Mouse (Mus musculus) thymus, adult 2 months (tissue): ENCODE data around the gene Ercc1. TPM values are rescaled to one million over a fixed set of nuclear protein-coding genes. Genes with fewer than 3 reads are reported as not detected.
A peak's percentile ranks its signal among the peaks of the same experiment; 100 is the strongest.

ENCODE experiments used
- DNase-seq: peaks from one replicate; pipeline ENCODE4 v3.0.0; 2021
- H3K27ac ChIP-seq: fragments of 200-500 bp; 2 replicates; pipeline ENCODE4 v1.5.1; 2012; ENCODE audit warnings: low read length, control low read depth; ENCODE audit not compliant: control insufficient read depth, insufficient read depth
- H3K27me3 ChIP-seq: fragments of 200-500 bp; 2 replicates; pipeline ENCODE4 v1.6.1; 2012; ENCODE audit warnings: mild to moderate bottlenecking, low read length, moderate library complexity, mixed read lengths; ENCODE audit not compliant: control insufficient read depth, insufficient read depth
- H3K36me3 ChIP-seq: fragments of 200-500 bp; 2 replicates; pipeline ENCODE4 v1.6.1; 2012; ENCODE audit warnings: mild to moderate bottlenecking, low read length, moderate library complexity; ENCODE audit not compliant: control insufficient read depth, insufficient read depth
- H3K4me1 ChIP-seq: fragments of 200-500 bp; replicated peaks from 2 replicates; pipeline ENCODE4 v1.6.1; 2012; ENCODE audit warnings: low read length; ENCODE audit not compliant: control insufficient read depth, insufficient read depth
- H3K4me3 ChIP-seq: fragments of 200-500 bp; 2 replicates; pipeline ENCODE4 v1.5.1; 2012; ENCODE audit warnings: mild to moderate bottlenecking, low read length, control low read depth, moderate library complexity; ENCODE audit not compliant: control insufficient read depth, insufficient read depth
- CTCF ChIP-seq: fragments of 200-500 bp; IDR thresholded peaks from 2 replicates; pipeline ENCODE4 v1.5.1; 2012; ENCODE audit warnings: mild to moderate bottlenecking, control low read depth, low read length, moderate library complexity, borderline replicate concordance; ENCODE audit not compliant: control insufficient read depth, poor library complexity, insufficient read depth; ENCODE audit errors: extremely low read depth
- POLR2A ChIP-seq: fragments of 200-500 bp; IDR thresholded peaks from 2 replicates; pipeline ENCODE4 v1.6.1; 2012; ENCODE audit warnings: mild to moderate bottlenecking, low read length, control low read depth, moderate library complexity; ENCODE audit not compliant: control insufficient read depth, poor library complexity, insufficient read depth; ENCODE audit errors: extremely low read depth
- WGBS: fragments of 180-500 bp; shearing (Covaris S2); methylation state at CpG from one replicate; pipeline ENCODE4 v1.1.7; 2018; 5-methylcytosine and 5-hydroxymethylcytosine counted together
- polyA plus RNA-seq: library from polyadenylated mRNA; depleted of rRNA; stranded (reverse); fragments of >200 nt; gene quantifications from 2 replicates; pipeline ENCODE4 v1.2.3, GENCODE M21; 2012

The Ercc1 gene
- polyA plus RNA-seq, 1 experiment, result 63.6 TPM

DNA sequence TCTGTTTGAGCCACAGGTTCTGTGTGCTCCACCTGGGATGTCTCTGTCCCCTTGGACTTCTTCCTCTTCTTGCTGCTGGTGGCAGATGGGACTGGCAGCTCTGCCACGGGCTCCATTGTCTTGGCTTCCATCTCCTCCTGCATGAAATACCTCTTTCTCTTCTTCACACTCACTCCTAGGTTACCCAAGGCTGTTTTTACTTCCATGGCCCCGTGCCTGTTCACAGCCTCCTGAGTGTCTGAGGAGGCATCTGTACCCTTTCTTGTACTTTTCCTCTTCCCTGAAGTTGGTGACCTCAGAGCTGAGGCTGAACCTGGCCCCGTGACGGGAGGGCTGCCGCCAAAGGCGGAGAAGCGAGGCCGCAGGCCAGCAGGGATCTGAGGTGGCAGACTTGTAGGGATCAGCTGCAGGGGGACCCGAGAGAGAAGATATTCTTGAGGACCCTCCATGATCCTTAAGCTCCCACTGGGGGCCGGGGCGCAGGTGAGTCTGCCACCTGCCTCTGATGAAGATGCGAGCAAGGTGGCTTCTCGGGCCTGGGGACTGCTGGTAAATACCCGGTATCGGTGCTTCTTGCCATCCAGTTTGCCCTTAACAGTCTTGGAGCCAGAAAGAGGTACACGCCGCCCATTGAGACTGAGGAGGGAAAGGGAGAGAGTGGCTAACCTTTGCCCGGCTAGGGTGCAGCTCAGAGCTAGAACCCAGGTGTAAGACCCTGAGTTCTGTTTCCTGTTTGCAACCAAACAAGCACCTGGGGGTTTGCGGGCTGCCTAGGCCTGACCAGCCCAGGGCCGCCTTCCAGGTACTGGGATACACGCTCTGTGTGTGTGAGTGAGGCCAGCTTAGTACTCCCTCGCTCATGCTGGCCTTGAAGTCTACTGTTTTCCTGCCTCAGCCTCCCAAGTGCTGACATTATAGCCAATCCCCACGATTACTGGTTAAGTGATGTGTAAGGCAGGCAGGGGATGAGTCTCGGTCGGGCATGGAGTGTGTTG lies 13.1 kb downstream of the Ercc1 start:
- Histone ChIP-seq H3K4me3 (no peak overlapping the region), H3K27ac (no peak overlapping the region), H3K27me3 (no peaks in the 10 kb centered on the region; the same call in 1 of the 2 replicates), H3K36me3 (no peaks in the 10 kb centered on the region), H3K4me1 (peaks cover 22% of the 10 kb centered on the region)
- TF ChIP-seq POLR2A, result no peak
- DNase-seq, result no peak
- WGBS, result 93% methylated on average over 25 of the region's 25 CpGs

GRCm38 (mm10) chr7:19358634-19359033 lies 14.1 kb downstream of the Ercc1 start:
- 8% methylated on average over 13 of the region's 13 CpGs for WGBS
- Histone ChIP-seq H3K36me3 (no peaks in the 10 kb centered on the region), H3K4me3 (no peak overlapping the region; the same call in 1 of the 2 replicates), H3K27ac (no peak overlapping the region), H3K4me1 (peaks cover 22% of the 10 kb centered on the region), H3K27me3 (no peaks in the 10 kb centered on the region; the same call in 1 of the 2 replicates)
- DNase-seq, result no peak
- no peak for TF ChIP-seq POLR2A
- no peak for TF ChIP-seq CTCF

DNA sequence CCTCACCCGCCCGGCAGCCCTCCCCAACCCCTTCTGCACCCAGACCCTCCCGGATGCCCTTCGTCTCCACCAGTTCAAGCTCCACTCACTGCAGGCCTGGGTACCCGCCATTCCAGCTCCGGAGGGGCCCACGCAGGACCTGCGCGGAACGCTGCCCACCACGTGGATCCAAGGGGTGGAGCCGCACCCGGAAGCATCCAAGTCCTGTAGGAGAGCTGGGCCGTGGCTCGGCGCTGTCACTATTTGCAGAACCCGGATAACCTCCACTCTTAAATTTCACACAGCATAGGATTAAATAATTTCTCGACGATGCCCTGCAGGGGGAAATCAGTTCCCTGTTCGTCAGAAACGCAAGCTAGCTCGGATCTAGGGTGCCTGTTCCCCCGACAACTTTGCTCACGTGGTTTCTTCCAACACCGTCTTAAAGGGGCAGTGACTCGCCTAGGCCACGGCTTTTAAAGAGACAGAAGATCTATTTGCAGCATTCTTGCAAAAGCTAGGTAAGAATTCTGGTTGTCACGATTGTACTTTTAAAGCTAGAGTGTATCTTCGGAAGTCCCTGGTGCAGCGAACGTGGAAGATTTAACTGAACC lies 14.8 kb downstream of the Ercc1 start, which contains the start of the genes Cd3eap and Ppp1r13l:
Gene Cd3eap (minus strand): TSS at position 185 of the 593 bp plus-strand sequence.
Gene Ppp1r13l (plus strand): TSS at position 451 of the 593 bp plus-strand sequence.
- H3K4me1 ChIP-seq, result peaks cover 22% of the 10 kb centered on the region
- H3K27me3 ChIP-seq, result no peaks in the 10 kb centered on the region; the same call in 1 of the 2 replicates
- H3K36me3 ChIP-seq, result no peaks in the 10 kb centered on the region
- H3K4me3 ChIP-seq, result peak within 1 kb of the TSS; percentile 40
- TF ChIP-seq CTCF, result no peak
- TF ChIP-seq POLR2A, result 0 out of 2 replicates have a peak, but pooled peaks have one; percentile 32
- no peak within 1 kb of the TSS for H3K27ac ChIP-seq
- DNase-seq, result peak; percentile 79
- WGBS, result under 1% methylated on average over 31 of the region's 31 CpGs

DNA sequence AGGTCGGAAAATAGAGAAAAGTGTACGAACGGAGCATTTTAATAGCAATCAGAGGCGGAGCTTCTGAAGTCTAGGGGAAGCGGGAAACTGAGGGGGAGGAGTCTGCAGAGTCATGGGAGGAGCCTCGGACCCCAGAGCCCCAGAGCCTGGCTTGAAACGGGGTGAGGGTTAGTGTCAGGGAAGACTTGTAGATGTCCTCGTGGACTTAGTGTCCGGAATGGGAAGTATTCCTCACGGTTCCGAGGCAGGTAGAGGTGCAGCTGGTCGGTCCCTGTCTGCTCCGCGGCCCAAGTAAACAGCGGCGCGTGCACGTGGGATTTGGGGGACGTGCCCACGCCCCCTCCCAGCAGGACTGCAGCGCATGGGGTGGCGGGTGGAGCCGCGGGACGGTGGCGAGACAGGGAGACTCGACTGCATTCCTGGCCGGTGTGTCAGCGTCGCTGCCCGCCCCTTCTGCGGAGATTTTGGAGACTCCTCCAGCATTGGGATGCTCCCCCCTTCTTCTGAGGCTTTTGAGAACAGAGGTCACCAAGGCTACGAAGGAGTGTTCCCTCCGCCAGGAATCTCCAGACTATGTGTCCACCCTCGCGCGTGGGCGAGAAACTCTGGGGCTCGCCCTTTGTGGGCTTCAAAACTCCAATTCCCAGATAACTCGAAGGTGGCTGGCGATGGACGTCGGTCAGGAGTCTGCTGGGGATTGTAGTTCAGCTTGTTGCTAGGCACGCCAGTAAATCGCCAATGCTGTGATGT lies 15.5 kb downstream of the Ercc1 start:
- Histone ChIP-seq H3K36me3 (no peaks in the 10 kb centered on the region), H3K27ac (no peak overlapping the region), H3K4me1 (peaks cover 22% of the 10 kb centered on the region), H3K27me3 (no peaks in the 10 kb centered on the region; the same call in 1 of the 2 replicates), H3K4me3 (peak overlapping the region; percentile 40)
- peak; percentile 59 for DNase-seq
- 1% methylated on average over 45 of the region's 45 CpGs for WGBS
- TF ChIP-seq CTCF, result no peak
- no peak for TF ChIP-seq POLR2A

- WGBS, result 1% methylated on average over 27 of the region's 27 CpGs
- TF ChIP-seq CTCF (no peak), POLR2A (no peak)
- peaks cover 22% of the 10 kb centered on the region for H3K4me1 ChIP-seq
- DNase-seq, result peak; percentile 52
- H3K27ac ChIP-seq, result no peak overlapping the region
- peak overlapping the region; percentile 43 for H3K4me3 ChIP-seq
- no peaks in the 10 kb centered on the region for H3K36me3 ChIP-seq
- no peaks in the 10 kb centered on the region; the same call in 1 of the 2 replicates for H3K27me3 ChIP-seq
Observed at GRCm38 (mm10) chr7:19360944-19361343, 16.4 kb downstream of the Ercc1 start.

DNA sequence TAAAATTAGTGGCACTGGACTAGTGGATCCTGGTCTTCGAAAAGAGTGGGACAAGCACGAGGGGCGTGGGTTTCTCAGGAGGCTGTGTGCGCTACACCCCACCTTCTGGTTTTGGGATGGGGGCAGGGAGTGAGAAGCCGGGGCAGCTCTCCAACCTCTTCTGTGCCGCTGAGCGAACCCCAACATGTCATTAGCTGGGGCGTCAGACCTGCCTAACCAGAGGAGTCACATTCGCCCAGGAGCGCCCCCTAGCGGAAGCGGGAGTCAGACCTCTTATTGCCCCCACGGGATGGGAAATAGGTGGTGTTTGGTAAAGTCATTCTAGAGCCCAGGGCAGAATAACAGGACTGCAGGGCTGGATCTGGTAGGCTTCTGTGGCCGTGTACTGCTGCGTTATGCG lies 17.1 kb downstream of the Ercc1 start:
- TF ChIP-seq POLR2A, result 0 out of 2 replicates have a peak, but pooled peaks have one; percentile 32
- peak; percentile 89 for TF ChIP-seq CTCF
- H3K36me3 ChIP-seq, result no peaks in the 10 kb centered on the region
- peak overlapping the region; percentile 4; the same call in 1 of the 2 replicates for H3K27ac ChIP-seq
- H3K27me3 ChIP-seq, result no peaks in the 10 kb centered on the region; the same call in 1 of the 2 replicates
- H3K4me3 ChIP-seq, result peak overlapping the region; percentile 43; the same call in 1 of the 2 replicates
- DNase-seq, result peak; percentile 81
- WGBS, result 10% methylated on average over 16 of the region's 16 CpGs
- H3K4me1 ChIP-seq, result peaks cover 22% of the 10 kb centered on the region
